Mouse (Mus musculus): Measurements from ENCODE around the gene Havcr1. TPM values are rescaled to one million over a fixed set of nuclear protein-coding genes. Genes with fewer than 3 reads are reported as not detected.
"Not testable (repeated sequence)": the region's sequence is repeated elsewhere in the genome, so short reads cannot be mapped to it uniquely, and the experiment has no call there.

Havcr1 gene
- not detected in 2 replicates for polyA plus RNA-seq (2011; ENCODE audit: insufficient read depth, insufficient read length, low read depth, missing spikeins)

DNA sequence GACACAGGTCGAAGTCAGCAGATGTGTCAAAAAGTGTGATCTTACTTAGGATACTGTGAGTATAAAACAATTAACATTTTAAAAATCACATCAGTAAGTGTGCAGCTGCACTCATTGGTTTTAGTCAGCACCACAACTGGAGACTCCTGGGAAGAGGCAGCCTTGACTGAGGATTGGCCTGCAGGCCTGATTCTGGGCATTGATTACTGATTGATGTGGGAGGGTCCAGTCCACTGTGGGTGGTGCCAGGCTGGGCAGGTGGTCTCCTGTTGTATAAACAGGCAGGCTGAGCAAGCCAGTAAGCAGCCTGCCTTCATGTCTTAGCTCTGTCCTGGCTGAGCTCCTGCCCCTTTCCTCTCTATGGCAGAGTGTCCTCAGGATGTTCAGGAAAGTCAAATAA, at the start of gene Havcr1:
Havcr1 (plus strand) TSS at position 5 of the 400 bp plus-strand sequence.
- not testable (repeated sequence) for H3K27me3 ChIP-seq (ENCODE audit: control insufficient read depth, insufficient read depth, low read length, poor library complexity, severe bottlenecking); H3K4me3 ChIP-seq (ENCODE audit: low read depth, low read length); H3K9me3 ChIP-seq (replicated peaks; ENCODE audit: control insufficient read depth, insufficient read depth, low read length, poor library complexity, severe bottlenecking); H3K36me3 ChIP-seq (ENCODE audit: control insufficient read depth, insufficient read depth, low read length, poor library complexity, severe bottlenecking); H3K27ac ChIP-seq (ENCODE audit: insufficient read depth, low read length); H3K4me1 ChIP-seq (ENCODE audit: control insufficient read depth, insufficient read depth, low read length); H3K9ac ChIP-seq (ENCODE audit: low read depth, poor library complexity, severe bottlenecking)

- Histone ChIP-seq H3K27me3 (ENCODE audit: control insufficient read depth, insufficient read depth, low read length, poor library complexity, severe bottlenecking) (no peaks in the 10 kb centered on the region), H3K9me3 (replicated peaks; ENCODE audit: control insufficient read depth, insufficient read depth, low read length, poor library complexity, severe bottlenecking) (no peaks in the 10 kb centered on the region), H3K9ac (ENCODE audit: low read depth, poor library complexity, severe bottlenecking) (no peak overlapping the region), H3K4me3 (ENCODE audit: low read depth, low read length) (no peak overlapping the region), H3K27ac (ENCODE audit: insufficient read depth, low read length) (no peak overlapping the region), H3K4me1 (ENCODE audit: control insufficient read depth, insufficient read depth, low read length) (no peaks in the 10 kb centered on the region), H3K36me3 (ENCODE audit: control insufficient read depth, insufficient read depth, low read length, poor library complexity, severe bottlenecking) (no peaks in the 10 kb centered on the region)
- TF ChIP-seq CTCF (IDR thresholded peaks at IDR 0.05; ENCODE audit: low read depth, low read length): no peak
- TF ChIP-seq EP300 (IDR thresholded peaks at IDR 0.05; ENCODE audit: insufficient read depth, low read depth, low read length): no peak
- TF ChIP-seq POLR2A (IDR thresholded peaks at IDR 0.05; ENCODE audit: insufficient read depth, low read length): no peak
Observed at GRCm38 (mm10) chr11:46690136-46690535, 44.7 kb upstream of the Havcr1 start.

DNA sequence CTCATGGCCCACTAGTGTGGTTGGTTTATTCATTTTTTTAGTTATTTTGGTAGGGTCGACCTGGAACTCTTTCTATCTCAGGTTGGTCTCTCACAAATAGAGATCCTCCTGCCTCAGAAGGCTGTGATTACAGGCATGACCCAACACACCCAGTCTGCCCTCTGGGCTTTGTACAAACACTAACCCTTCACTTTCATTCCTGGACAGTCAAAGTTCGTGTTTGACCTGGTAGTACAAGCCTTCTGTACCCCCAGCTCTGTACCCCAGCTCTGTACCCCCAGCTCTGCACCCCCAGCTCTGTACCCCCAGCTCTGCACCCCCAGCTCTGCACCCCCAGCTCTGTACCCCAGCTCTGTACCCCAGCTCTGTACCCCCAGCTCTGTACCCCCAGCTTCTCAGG, 39.0 kb upstream of the Havcr1 start:
- not testable (repeated sequence) for H3K27ac ChIP-seq (ENCODE audit: insufficient read depth, low read length); H3K9ac ChIP-seq (ENCODE audit: low read depth, poor library complexity, severe bottlenecking); H3K4me3 ChIP-seq (ENCODE audit: low read depth, low read length); H3K36me3 ChIP-seq (ENCODE audit: control insufficient read depth, insufficient read depth, low read length, poor library complexity, severe bottlenecking); H3K4me1 ChIP-seq (ENCODE audit: control insufficient read depth, insufficient read depth, low read length); H3K9me3 ChIP-seq (replicated peaks; ENCODE audit: control insufficient read depth, insufficient read depth, low read length, poor library complexity, severe bottlenecking); H3K27me3 ChIP-seq (ENCODE audit: control insufficient read depth, insufficient read depth, low read length, poor library complexity, severe bottlenecking)

GRCm38 (mm10) chr11:46697433-46698277, 37.2 kb upstream of the Havcr1 start:
- H3K4me1 ChIP-seq (ENCODE audit: control insufficient read depth, insufficient read depth, low read length): no peaks in the 10 kb centered on the region
- TF ChIP-seq POLR2A (IDR thresholded peaks at IDR 0.05; ENCODE audit: insufficient read depth, low read length) (no peak), CTCF (IDR thresholded peaks at IDR 0.05; ENCODE audit: low read depth, low read length) (no peak), EP300 (IDR thresholded peaks at IDR 0.05; ENCODE audit: insufficient read depth, low read depth, low read length) (no peak)
- H3K9ac ChIP-seq (ENCODE audit: low read depth, poor library complexity, severe bottlenecking): no peak overlapping the region
- no peaks in the 10 kb centered on the region for H3K9me3 ChIP-seq (replicated peaks; ENCODE audit: control insufficient read depth, insufficient read depth, low read length, poor library complexity, severe bottlenecking)
- H3K27me3 ChIP-seq (ENCODE audit: control insufficient read depth, insufficient read depth, low read length, poor library complexity, severe bottlenecking): no peaks in the 10 kb centered on the region
- H3K36me3 ChIP-seq (ENCODE audit: control insufficient read depth, insufficient read depth, low read length, poor library complexity, severe bottlenecking): no peaks in the 10 kb centered on the region
- H3K27ac ChIP-seq (ENCODE audit: insufficient read depth, low read length): no peak overlapping the region
- no peak overlapping the region for H3K4me3 ChIP-seq (ENCODE audit: low read depth, low read length)

DNA sequence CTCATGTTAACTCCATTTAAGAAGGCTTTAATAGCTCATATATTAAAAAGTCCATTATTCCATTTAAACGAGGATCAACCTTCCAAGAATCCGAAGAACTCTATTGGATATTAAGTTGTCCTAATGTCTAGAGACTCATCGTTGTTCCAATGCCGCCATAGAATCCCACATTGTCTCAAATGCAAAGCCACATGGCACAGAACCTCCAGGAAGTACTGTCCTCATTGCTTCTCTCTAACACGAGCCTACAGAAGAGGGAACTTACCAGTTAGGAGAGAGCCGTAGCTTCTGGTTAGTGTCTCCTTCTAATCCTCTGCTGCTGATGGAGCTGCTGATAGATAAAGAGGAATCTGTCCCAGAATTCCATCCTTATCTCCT, 36.6 kb upstream of the Havcr1 start:
- no peak overlapping the region for H3K4me3 ChIP-seq (ENCODE audit: low read depth, low read length)
- H3K36me3 ChIP-seq (ENCODE audit: control insufficient read depth, insufficient read depth, low read length, poor library complexity, severe bottlenecking): no peaks in the 10 kb centered on the region
- TF ChIP-seq EP300 (IDR thresholded peaks at IDR 0.05; ENCODE audit: insufficient read depth, low read depth, low read length) (no peak), POLR2A (IDR thresholded peaks at IDR 0.05; ENCODE audit: insufficient read depth, low read length) (no peak), CTCF (IDR thresholded peaks at IDR 0.05; ENCODE audit: low read depth, low read length) (no peak)
- no peaks in the 10 kb centered on the region for H3K4me1 ChIP-seq (ENCODE audit: control insufficient read depth, insufficient read depth, low read length)
- H3K27me3 ChIP-seq (ENCODE audit: control insufficient read depth, insufficient read depth, low read length, poor library complexity, severe bottlenecking): no peaks in the 10 kb centered on the region
- no peak overlapping the region for H3K27ac ChIP-seq (ENCODE audit: insufficient read depth, low read length)
- H3K9ac ChIP-seq (ENCODE audit: low read depth, poor library complexity, severe bottlenecking): no peak overlapping the region
- H3K9me3 ChIP-seq (replicated peaks; ENCODE audit: control insufficient read depth, insufficient read depth, low read length, poor library complexity, severe bottlenecking): no peaks in the 10 kb centered on the region

DNA sequence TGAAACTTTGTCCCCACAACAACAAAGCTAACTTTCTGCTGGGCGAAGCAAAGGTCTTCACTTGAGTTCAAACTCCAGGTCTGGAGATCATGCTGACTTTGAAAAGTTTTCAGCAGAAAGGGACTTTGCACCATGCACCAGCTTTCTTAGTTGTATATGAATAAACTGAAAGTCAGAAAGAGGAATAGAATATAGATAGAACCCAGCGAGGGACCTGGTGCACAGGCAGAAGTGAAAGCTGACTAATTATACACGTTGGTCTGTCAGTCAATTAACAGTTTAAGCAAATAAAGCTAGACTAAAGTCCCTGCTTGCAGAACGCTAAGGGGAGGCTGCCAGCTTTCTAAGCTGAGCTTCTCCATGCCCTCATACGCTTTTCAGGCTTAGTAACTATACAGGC, 36.0 kb upstream of the Havcr1 start:
- H3K9me3 ChIP-seq (replicated peaks; ENCODE audit: control insufficient read depth, insufficient read depth, low read length, poor library complexity, severe bottlenecking): no peaks in the 10 kb centered on the region
- no peak for TF ChIP-seq EP300 (IDR thresholded peaks at IDR 0.05; ENCODE audit: insufficient read depth, low read depth, low read length)
- no peak for TF ChIP-seq POLR2A (IDR thresholded peaks at IDR 0.05; ENCODE audit: insufficient read depth, low read length)
- TF ChIP-seq CTCF (IDR thresholded peaks at IDR 0.05; ENCODE audit: low read depth, low read length): no peak
- H3K4me3 ChIP-seq (ENCODE audit: low read depth, low read length): no peak overlapping the region
- no peak overlapping the region for H3K27ac ChIP-seq (ENCODE audit: insufficient read depth, low read length)
- no peaks in the 10 kb centered on the region for H3K27me3 ChIP-seq (ENCODE audit: control insufficient read depth, insufficient read depth, low read length, poor library complexity, severe bottlenecking)
- no peaks in the 10 kb centered on the region for H3K4me1 ChIP-seq (ENCODE audit: control insufficient read depth, insufficient read depth, low read length)
- H3K36me3 ChIP-seq (ENCODE audit: control insufficient read depth, insufficient read depth, low read length, poor library complexity, severe bottlenecking): no peaks in the 10 kb centered on the region
- H3K9ac ChIP-seq (ENCODE audit: low read depth, poor library complexity, severe bottlenecking): no peak overlapping the region

Measured in ES-Bruce4 (cell line).